Mouse (Mus musculus) CD8-positive naive resting alpha-beta T cell, adult 2 months (primary cell): Measurements from ENCODE around the gene Boc.

ENCODE experiments used
- DNase-seq, 2 experiments: peaks; one replicate each; pipeline ENCODE4 v3.0.0; 2022; ENCODE audit warnings: low read depth in 2 of 2, low spot score in 2 of 2

Gene Boc

DNA sequence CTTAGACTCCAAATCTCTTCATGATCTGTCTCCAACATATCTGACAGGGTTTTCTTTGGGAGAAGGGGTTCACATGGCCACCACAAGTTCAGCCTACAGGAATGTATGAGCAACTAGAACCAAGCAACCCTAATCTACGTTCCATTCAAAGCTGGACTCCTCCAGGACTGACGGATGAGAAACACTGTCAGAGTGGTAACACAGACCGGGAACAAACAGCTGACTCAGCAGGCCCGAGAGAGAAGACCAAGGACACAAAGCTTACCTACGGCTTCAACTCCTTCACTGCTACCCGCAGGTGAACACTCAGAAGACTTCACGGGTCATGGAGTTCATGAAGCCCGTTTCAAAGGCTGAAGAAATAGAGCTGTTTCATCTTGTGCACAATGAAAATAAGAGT is 4.8 kb downstream of the Boc start:
- no peak for DNase-seq

GRCm38 (mm10) chr16:44552726-44553125 is 6.0 kb downstream of the Boc start:
- no peak for DNase-seq

DNA sequence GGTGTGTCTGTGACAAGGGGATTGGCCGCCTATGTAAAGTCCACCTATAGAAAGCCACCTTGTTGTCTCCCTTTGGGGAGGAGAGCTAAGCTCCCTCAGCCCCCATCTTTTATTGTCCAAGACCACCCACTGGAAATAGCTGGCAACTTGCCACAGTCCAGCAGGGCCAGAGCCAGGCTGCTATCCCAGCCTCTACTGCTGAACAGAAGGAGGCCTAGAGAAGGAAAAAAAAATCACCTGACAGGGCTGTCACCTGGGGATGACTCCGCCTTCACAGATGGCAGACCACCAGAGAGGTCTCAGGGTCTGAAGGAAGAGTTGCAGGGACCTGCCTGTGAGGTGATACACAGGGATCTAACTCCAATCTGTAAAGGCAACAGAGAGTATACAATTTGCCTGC is 6.7 kb downstream of the Boc start:
- no peak for DNase-seq

DNA sequence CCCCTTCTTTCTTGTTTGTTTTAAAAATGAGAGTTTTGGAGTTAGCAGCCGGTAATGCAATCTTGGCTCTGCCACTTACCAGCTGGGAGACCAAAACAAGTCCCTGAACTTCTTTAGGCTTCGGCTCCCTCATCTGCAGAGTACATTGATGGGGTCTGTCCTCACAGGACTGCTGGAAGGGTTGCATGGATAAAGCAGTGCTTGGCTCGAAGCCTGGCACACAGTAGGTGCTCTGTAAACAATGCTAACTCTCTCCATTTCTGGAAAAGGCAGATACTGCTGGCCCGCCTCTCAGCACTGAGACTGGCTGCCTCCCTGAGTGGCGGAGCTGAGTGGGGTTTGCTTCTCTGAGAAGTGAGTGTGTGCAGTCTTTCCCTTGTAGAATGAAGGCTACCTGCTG is 7.2 kb downstream of the Boc start:
- DNase-seq = no peak

- DNase-seq = no peak
Measured at GRCm38 (mm10) chr16:44550843-44551242, 7.9 kb downstream of the Boc start.

DNA sequence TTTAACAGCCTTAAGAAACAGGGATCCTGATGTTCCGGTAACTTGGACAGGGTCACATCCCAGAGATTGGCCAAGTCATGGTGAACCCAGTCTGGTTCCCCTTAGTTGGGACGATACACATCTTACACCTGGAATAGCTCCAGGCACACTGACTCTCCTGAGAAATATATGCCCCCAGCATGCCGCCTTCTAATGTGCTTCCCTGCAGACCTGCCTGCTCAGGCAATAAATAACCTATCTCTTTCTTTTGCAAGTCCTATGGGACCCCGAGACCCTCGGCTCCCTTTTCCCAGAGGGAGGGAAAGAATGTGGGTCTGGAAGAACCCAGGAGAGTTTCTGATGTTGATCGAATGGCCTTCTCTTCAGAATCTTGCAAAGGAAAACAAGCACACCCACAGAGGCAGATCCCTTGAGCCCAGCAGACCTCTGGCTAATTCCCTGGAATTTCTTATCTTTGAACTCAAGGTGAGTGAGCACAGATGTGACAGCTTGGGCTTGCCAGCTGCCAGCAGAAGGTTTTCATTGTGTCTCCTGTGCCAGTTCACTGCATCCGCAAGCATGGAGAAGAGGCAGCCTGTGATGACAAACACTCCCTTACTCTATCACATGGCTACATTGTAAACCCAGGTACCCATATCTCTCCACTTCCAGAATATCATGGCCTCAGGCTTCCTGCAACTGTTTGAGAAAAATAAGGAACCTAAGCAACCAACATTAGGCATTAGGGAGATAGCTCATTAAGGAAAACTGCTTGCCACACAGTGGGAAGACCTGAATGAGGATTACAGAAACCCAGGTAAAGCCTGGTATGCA is 8.6 kb downstream of the Boc start:
- no peak for DNase-seq

GRCm38 (mm10) chr16:44549381-44549780 is 9.3 kb downstream of the Boc start:
- no peak for DNase-seq

DNA sequence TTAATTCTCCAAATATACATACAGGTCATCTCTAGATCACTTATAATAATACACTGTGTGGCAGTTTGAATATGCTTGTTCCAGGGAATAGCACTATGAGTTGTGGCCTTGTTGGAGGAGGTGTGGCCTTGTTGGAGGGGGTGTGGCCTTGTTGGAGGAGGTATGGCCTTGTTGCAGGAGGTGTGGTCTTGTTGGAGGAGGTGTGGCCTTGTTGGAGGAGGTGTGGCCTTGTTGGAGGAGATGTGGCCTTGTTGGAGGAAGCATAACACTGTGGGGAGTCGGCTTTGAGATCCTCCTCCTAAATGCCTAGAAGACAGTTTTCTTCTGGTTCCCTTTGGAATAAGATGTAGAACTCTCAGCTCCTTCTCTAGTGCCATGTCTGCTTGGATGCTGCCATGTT is 10.7 kb downstream of the Boc start:
- no peak for DNase-seq

DNA sequence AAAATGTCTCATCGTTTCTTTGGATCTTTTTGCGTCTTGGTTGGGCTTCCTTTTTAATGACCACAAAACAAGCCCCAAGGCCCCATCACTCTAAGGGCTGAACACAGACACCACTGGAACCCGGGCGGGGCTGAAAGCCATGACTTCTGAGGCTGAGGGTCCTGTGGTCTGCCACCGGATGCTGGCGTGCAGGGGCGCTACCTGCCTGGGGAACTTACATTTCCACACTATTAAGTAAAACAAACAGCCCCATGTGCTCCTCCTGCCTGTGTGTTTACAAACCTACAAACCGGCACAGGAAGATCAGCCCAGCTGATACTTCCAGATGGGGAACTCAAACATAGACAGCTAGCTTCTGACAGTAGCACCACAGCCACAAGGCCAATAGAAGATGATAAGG is 11.9 kb downstream of the Boc start:
- DNase-seq = peak; percentile 16 to 40

DNA sequence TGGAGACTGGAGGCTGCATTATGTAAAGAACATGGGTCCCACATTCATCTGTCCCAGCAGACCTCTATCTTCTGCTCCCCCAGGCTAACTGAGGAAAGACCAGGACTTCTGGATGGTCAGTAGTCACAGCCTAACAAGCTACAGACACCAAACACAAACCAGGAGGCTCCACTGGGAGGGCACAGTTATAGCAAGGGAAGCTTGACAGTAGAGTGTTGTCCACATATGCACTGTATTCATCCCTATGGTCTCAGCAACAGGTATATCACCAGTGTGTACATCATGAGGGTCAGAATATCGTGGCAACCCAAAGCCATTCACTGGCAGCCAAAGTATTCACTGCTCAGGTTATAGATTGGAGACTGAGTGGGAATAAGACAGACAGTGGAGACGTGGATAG is 12.8 kb downstream of the Boc start:
- DNase-seq = no peak

GRCm38 (mm10) chr16:44545153-44545552 is 13.5 kb downstream of the Boc start:
- DNase-seq = no peak

- no peak for DNase-seq
Measured at GRCm38 (mm10) chr16:44543098-44543497, 15.6 kb downstream of the Boc start.

GRCm38 (mm10) chr16:44542029-44542690 is 16.5 kb downstream of the Boc start:
- DNase-seq = no peak

- DNase-seq = no peak
Measured at GRCm38 (mm10) chr16:44539611-44540010, 19.1 kb downstream of the Boc start.

- no peak for DNase-seq
Measured at GRCm38 (mm10) chr16:44538401-44539395, 20.0 kb downstream of the Boc start.

DNA sequence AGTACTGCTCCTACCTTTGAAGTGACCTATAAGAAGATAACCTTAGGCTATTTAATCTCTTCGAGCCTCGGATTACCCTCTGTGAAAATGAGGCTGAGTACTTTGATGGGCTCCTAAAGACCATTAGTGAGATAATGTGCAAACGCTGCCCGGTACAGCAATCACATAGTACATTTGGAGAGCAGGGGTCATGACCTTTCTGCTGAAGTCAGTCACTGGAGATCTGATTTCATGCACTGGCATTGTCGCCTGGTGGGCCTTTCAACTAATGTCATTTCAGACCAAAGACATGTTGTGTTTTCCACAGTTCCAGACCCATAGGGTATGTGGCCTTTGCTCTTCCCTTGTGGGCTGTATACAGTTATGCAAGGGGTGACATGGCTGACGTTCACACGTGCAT is 24.6 kb downstream of the Boc start:
- no peak for DNase-seq

- no peak for DNase-seq
Measured at GRCm38 (mm10) chr16:44533522-44533921, 25.2 kb downstream of the Boc start.

- DNase-seq = no peak
Measured at GRCm38 (mm10) chr16:44532851-44533250, 25.8 kb downstream of the Boc start.

DNA sequence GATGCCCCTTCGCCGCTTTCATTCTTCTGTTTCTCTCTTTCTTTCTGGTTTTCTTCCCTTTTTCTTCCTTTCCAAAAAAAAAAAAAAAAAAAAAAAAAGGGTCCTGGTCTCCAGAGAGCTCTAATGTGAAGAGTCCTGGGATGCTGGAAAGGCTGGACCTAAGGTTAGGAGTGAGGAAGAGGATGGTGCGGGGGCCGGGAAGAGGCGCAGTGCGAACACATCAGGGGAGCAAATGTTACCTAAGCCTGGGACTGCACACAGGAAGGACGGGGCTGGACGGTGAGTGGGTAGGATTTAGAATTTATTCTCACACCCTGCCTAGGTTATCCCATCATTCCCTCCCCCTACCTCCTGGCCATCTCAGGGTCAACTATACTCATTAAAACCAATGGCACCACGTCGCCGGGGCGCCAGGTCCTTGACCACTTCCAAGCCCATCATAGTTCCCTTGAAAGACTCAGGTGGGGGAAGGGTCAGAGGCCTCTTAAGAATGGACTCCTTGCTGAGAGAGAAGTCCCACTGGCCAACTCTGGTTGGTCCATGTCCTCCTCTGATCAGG is 27.4 kb downstream of the Boc start:
- no peak for DNase-seq

DNA sequence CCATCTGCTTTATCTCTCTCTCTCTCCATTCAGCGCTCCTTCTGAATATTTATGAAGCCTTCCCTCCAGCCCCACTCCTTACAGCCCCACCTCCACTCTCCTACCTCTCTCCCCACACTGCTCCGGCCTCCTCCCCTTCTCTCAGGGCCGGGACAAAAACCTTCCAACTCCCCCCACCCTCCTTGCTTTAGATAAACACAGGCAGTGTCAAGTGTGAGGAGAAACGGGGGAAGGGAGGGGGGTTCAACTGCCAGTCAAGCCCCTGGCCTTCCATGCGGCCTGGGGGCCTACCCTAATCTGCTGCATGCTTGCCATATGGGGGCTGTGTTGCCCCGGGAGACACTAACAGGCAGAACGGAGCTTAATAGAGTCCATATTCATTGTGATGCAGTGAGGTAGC is 27.9 kb downstream of the Boc start:
- DNase-seq = no peak

GRCm38 (mm10) chr16:44530191-44530590 is 28.5 kb downstream of the Boc start:
- no peak for DNase-seq
